Mouse (Mus musculus) left cerebral cortex, adult 9 months (tissue): Measurements from ENCODE around the gene Vmn1r44.
"Not testable (repeated sequence)": the region's sequence is repeated elsewhere in the genome, so short reads cannot be mapped to it uniquely, and the experiment has no call there.

Experiments
- DNase-seq, 2 experiments: peaks; one replicate each; pipeline ENCODE4 v3.0.0; 2022; ENCODE audit warnings: low spot score in 2 of 2

Vmn1r44 gene

DNA sequence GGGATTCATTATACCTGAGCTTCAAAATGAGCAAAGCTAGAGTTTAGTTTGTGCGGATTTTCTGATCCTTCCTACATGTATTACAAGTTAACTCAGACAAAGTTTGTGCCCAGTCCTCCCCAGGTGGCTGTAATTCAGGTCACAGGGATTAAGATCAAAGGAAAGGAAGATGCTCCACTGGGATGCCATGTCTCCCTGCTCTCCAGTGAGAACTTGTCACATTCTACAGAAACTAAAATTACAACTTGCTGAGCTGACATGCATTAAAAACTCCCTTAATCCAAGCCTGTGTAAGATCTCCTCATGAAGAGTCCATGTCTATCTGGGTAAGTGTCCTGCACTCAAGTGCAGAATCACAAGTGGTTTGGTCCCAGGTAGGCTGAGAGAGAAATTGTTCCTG, at the start of gene Vmn1r44:
TSS of gene Vmn1r44 (plus strand) at position 301 of the 400 bp plus-strand sequence.
- no peak for DNase-seq

DNA sequence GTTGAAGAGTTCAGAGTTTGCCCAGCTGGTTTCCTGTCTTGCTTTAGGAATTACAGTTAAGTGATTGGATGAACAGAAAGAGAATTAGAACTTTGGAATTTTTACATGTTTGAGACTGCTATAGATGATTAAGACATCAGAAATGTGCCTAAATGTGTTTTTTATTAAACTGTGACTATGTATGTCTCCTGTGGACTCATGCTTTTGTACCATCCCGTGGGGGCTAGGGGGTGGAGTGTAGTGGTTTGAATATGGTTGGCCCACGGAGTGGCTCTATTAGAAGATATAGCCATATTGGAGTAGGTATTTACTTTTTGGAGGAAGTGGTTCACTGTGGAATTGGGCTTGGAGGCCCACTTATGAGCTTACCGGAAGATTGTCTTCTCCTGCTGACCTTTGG, 25.9 kb upstream of the Vmn1r44 start:
- DNase-seq = no peak

DNA sequence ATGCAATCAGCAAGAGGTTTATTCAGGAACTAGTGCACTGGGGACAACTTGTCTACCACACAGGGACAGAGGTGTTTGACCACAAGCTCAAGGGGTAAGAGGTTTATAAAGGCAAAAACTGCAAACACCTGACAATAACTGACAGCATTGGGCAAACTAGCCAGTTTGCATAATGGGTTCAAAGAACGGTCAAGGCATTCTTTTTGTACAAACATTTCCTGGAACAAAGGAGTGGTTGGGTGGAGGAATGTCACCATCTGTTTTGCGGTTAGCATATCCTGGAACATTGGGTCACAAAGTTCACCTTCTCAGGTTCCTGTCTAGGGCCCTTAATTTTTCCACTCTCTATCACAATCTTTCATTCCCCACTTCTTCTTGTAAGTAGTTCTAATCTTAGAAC, 23.6 kb upstream of the Vmn1r44 start:
- DNase-seq = no peak

DNA sequence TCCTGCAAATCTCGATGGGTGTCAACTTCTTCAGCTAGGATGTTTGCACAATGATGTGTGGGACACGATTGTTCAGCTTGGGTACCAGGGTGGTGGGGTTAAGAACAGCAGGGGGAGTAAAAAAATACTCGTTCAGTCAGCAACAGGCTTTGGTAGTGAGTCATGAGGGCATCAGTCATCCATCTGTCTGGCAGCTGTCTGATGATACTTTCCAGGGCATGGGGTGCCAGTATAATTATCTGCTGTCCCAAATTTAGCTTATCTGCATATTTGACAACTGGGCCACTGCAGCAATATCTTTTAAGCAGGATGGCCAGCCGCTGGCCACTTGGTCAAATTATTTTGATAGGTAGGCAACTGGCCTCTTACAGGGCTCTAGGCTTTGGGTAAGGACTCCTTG, 19.7 kb upstream of the Vmn1r44 start:
- no peak for DNase-seq

DNA sequence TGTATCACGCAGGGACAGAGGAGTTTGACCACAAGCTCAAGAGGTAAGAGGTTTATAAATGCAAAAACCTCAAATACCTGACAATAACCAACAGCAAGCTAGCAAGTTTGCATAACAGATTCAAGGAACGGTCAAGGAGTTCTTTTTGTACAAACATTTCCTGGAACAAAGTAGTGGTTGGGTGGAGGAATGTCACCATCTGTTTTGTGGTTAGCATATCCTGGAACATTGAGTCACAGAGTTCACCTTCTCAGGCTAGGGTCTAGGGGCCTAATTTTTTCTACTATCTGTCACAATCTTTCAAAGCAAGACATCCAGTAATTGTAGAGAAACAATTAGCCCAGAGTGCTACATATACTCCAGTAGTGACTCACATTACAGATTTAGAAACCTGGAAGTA, 16.2 kb upstream of the Vmn1r44 start:
- no peak for DNase-seq

DNA sequence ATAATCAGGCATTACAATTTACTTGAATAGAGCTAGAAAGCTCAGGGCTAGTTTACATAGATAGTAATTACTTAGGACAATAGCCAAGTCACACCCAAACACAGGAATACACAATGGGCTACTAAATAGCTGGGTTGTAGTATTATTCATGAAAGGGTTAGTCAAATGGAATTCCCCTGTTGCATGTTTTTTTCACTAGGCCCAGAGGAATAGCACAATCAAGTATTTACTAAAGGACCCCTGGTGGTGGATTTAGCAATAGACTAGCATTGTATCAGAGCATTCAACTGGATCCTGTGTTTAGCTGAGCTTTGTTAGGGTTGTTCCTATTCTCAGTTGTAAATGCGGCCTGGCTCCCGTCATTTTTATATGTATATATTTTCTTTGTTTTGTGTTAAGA, 15.5 kb upstream of the Vmn1r44 start:
- no peak for DNase-seq

DNA sequence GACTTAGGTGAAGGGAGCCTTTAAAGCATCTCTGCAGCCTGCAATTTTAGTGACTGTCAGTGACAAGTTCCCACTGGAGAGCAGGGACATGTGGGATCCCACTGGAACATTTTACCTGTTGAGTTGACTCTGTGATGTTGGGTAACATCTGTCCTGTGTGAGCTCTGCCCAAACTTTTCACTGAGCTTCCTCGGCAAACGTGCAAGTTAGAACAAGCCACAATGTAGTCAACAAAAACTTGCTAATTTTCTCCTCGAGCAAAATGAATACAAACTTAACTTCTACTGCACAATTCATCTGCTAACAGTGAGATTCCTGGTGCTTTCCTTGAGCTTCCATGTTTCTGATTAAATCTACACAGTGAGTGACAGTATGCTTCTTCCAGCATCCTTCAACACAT, 7.1 kb upstream of the Vmn1r44 start, which contains the start of the genes Vmn1r42 and Vmn1r43:
TSS of gene Vmn1r42 (minus strand) at position 101 of the 400 bp plus-strand sequence.
TSS of gene Vmn1r43 (minus strand) at position 101 of the 400 bp plus-strand sequence.
- not testable (repeated sequence) for DNase-seq

DNA sequence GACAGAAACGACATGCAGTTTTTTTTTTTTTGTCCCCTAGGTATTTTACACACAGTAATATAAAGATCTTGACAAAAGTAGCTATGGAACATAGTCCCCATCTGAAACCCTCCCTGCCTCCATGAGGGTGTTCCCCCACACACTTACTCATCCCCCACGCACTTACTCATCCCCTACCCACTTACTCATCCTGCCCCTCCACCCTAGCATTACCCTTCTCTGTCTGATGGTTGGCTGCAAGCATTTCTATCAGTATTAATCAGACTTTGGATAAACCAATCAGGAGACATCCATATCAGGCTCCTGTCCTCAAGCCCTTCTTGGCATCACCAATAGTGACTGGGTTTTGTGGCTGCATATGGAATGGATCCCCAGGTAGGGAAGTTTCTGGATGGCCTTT, 6.5 kb upstream of the Vmn1r44 start:
- DNase-seq = no peak

DNA sequence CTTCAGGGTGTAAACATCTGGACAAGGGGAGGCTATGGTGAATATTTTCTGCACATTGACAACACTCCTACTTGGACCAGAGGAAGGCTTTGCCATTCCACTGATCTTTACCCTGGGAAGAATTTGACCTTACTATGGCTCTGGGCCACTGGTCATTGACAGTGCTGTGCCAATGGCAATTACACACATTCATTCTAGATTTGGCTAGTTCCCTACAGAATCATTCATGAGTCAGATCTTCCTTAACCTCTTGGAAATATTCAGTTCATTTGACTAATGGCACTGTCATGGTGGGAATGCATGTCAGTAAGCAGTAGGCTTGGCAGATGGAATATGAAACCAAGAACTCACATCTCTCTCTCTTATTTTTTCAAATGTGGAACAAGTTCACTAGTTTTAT, 2.6 kb upstream of the Vmn1r44 start:
- DNase-seq = no peak

DNA sequence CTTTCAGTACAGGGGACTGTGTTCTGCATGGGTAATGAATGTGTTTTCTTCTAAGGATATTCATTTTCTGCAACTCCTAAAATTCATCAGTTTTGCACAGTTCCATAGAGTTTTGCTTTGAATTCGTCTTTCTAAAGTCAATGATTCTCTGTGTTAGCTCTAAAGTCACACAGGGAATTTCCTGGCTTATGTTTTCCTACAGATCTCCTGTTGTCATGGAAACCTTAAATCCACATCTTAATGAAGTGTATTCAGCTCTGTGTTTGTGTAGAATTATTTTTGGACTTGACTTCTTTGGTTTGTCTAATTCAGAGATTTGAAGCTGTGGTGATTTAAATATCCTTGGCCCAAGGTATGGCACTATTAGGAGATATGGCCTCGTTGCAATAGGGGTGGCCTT, 352 bp downstream of the Vmn1r44 start:
- DNase-seq = no peak

DNA sequence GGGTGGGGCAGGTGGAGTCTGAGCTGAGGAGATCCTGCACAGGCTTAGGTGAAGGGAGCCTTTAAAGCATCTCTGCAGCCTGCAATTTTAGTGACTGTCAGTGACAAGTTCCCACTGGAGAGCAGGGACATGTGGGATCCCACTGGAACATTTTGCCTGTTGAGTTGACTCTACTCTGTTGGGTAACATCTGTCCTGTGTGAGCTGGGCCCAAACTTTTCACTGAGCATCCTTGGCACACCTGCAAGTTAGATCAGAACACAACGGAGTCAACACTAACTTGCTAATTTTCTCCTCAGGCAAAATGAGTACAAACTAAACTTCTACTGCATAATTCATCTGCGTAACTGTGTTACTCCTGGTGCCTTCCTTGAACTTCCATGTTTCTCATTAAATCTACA, 57.0 kb downstream of the Vmn1r44 start, which contains the start of gene Vmn1r45:
TSS of gene Vmn1r45 (minus strand) at position 101 of the 400 bp plus-strand sequence.
- not testable (repeated sequence) for DNase-seq

DNA sequence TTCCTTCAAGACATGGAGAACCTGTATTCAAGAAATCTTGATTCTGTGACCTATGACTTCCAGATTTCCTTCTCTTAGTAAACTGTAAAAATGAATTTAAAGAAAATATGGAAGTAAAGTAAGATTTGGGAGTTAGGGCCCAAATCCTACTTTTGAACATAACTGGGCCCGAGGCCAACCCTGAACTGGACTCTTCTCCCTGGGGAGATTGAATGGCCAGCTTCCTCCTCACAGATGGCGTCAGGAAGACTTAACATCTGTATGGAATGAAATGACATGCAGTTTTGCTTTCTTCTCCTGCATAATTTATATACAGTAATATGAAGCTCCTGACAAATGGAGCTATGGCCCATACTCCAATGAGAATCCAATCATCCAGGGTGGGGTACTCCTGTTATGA, 57.5 kb downstream of the Vmn1r44 start:
- DNase-seq = no peak
